Mouse (Mus musculus): Measurements from ENCODE around the gene Spert. TPM values are rescaled to one million over a fixed set of nuclear protein-coding genes. Genes with fewer than 3 reads are reported as not detected.

Gene Spert
- total RNA-seq (2014; rRNA removed) (not detected in 2 replicates), polyA plus RNA-seq (2015; fragmentation: Nextera tagmentation; extraction: Ambion mirVana) (not detected in 2 replicates)

GRCm38 (mm10) chr14:75592978-75593377 lies at the start of gene Spert:
TSS of gene Spert (minus strand) at chr14:75593116.
- no peak for TF ChIP-seq CTCF (IDR thresholded peaks at IDR 0.05; ENCODE audit: low read depth)
- Histone ChIP-seq H3K27ac (no peak within 1 kb of the TSS), H3K4me2 (ENCODE audit: low read depth, low read length) (no peak within 1 kb of the TSS), H3K4me1 (ENCODE audit: insufficient read depth, low read length) (no peaks in the 10 kb centered on the region), H3K4me3 (ENCODE audit: low read length) (no peak within 1 kb of the TSS), H3K27me3 (ENCODE audit: insufficient read depth, low read length) (no peaks in the 10 kb centered on the region), H3K36me3 (ENCODE audit: insufficient read depth, low read length) (no peaks in the 10 kb centered on the region), H3K9me3 (ENCODE audit: low read length) (no peaks in the 10 kb centered on the region), H3K9ac (replicated peaks; ENCODE audit: low read length) (no peak within 1 kb of the TSS)
- DNase-seq (ENCODE audit: low spot score): no peak
- ATAC-seq: no peak
- 55% methylated on average over 3 of the region's 3 CpGs for WGBS

- H3K9ac ChIP-seq (replicated peaks; ENCODE audit: low read length): no peak within 1 kb of the TSS
- no peak within 1 kb of the TSS for H3K27ac ChIP-seq
- no peak within 1 kb of the TSS for H3K4me2 ChIP-seq (ENCODE audit: low read depth, low read length)
- no peaks in the 10 kb centered on the region for H3K9me3 ChIP-seq (ENCODE audit: low read length)
- 65% methylated on average over 8 of the region's 8 CpGs for WGBS
- peak; percentile 6 for DNase-seq (ENCODE audit: low spot score)
- H3K4me1 ChIP-seq (ENCODE audit: insufficient read depth, low read length): 0 out of 2 replicates have a peak, but pooled peaks cover 2% of the 10 kb centered on the region
- TF ChIP-seq CTCF (IDR thresholded peaks at IDR 0.05; ENCODE audit: low read depth): no peak
- no peak for ATAC-seq
- H3K27me3 ChIP-seq (ENCODE audit: insufficient read depth, low read length): no peaks in the 10 kb centered on the region
- no peaks in the 10 kb centered on the region for H3K36me3 ChIP-seq (ENCODE audit: insufficient read depth, low read length)
- no peak within 1 kb of the TSS for H3K4me3 ChIP-seq (ENCODE audit: low read length)
These were observed 49.2 kb upstream of the Spert start, which contains the start of gene Erich6b for GRCm38 (mm10) chr14:75642080-75642479. TSS of gene Erich6b (plus strand) at chr14:75642259.

GRCm38 (mm10) chr14:75641369-75641768 lies 48.5 kb upstream of the Spert start:
- H3K4me3 ChIP-seq (ENCODE audit: low read length): no peak overlapping the region
- H3K4me1 ChIP-seq (ENCODE audit: insufficient read depth, low read length): no peaks in the 10 kb centered on the region
- H3K9ac ChIP-seq (replicated peaks; ENCODE audit: low read length): no peak overlapping the region
- no peak overlapping the region for H3K27ac ChIP-seq
- H3K36me3 ChIP-seq (ENCODE audit: insufficient read depth, low read length): no peaks in the 10 kb centered on the region
- TF ChIP-seq CTCF (IDR thresholded peaks at IDR 0.05; ENCODE audit: low read depth): peak; percentile 56
- no peaks in the 10 kb centered on the region for H3K9me3 ChIP-seq (ENCODE audit: low read length)
- H3K27me3 ChIP-seq (ENCODE audit: insufficient read depth, low read length): no peaks in the 10 kb centered on the region
- no peak for ATAC-seq
- peak; percentile 42 for DNase-seq (ENCODE audit: low spot score)
- 69% methylated on average over 6 of the region's 6 CpGs for WGBS
- no peak overlapping the region for H3K4me2 ChIP-seq (ENCODE audit: low read depth, low read length)

GRCm38 (mm10) chr14:75640846-75641245 lies 47.9 kb upstream of the Spert start:
- ATAC-seq (no peak), DNase-seq (ENCODE audit: low spot score) (peak; percentile 67)
- Histone ChIP-seq H3K9me3 (ENCODE audit: low read length) (no peaks in the 10 kb centered on the region), H3K27ac (no peak overlapping the region), H3K4me2 (ENCODE audit: low read depth, low read length) (no peak overlapping the region), H3K9ac (replicated peaks; ENCODE audit: low read length) (no peak overlapping the region), H3K27me3 (ENCODE audit: insufficient read depth, low read length) (no peaks in the 10 kb centered on the region), H3K36me3 (ENCODE audit: insufficient read depth, low read length) (no peaks in the 10 kb centered on the region), H3K4me1 (ENCODE audit: insufficient read depth, low read length) (peaks cover 5% of the 10 kb centered on the region; the same call in 1 of the 2 replicates), H3K4me3 (ENCODE audit: low read length) (no peak overlapping the region)
- 90% methylated on average over 2 of the region's 2 CpGs for WGBS
- TF ChIP-seq CTCF (IDR thresholded peaks at IDR 0.05; ENCODE audit: low read depth): peak; percentile 49

- Histone ChIP-seq H3K9me3 (ENCODE audit: low read length) (no peaks in the 10 kb centered on the region), H3K36me3 (ENCODE audit: insufficient read depth, low read length) (no peaks in the 10 kb centered on the region), H3K4me1 (ENCODE audit: insufficient read depth, low read length) (peaks cover 9% of the 10 kb centered on the region; the same call in 1 of the 2 replicates), H3K27me3 (ENCODE audit: insufficient read depth, low read length) (no peaks in the 10 kb centered on the region), H3K27ac (no peak overlapping the region), H3K4me3 (ENCODE audit: low read length) (no peak overlapping the region), H3K4me2 (ENCODE audit: low read depth, low read length) (no peak overlapping the region), H3K9ac (replicated peaks; ENCODE audit: low read length) (no peak overlapping the region)
- 47% methylated on average over 4 of the region's 4 CpGs for WGBS
- DNase-seq (ENCODE audit: low spot score) (peak; percentile 63), ATAC-seq (no peak)
- TF ChIP-seq CTCF (IDR thresholded peaks at IDR 0.05; ENCODE audit: low read depth): no peak
These were observed 44.7 kb upstream of the Spert start for GRCm38 (mm10) chr14:75637641-75638040.

GRCm38 (mm10) chr14:75636107-75636506 lies 43.2 kb upstream of the Spert start:
- H3K4me3 ChIP-seq (ENCODE audit: low read length): no peak overlapping the region
- ATAC-seq (no peak), DNase-seq (ENCODE audit: low spot score) (peak; percentile 14)
- no peak overlapping the region for H3K27ac ChIP-seq
- H3K9me3 ChIP-seq (ENCODE audit: low read length): no peaks in the 10 kb centered on the region
- H3K4me2 ChIP-seq (ENCODE audit: low read depth, low read length): no peak overlapping the region
- no peaks in the 10 kb centered on the region for H3K27me3 ChIP-seq (ENCODE audit: insufficient read depth, low read length)
- H3K9ac ChIP-seq (replicated peaks; ENCODE audit: low read length): no peak overlapping the region
- peaks cover 9% of the 10 kb centered on the region; the same call in 1 of the 2 replicates for H3K4me1 ChIP-seq (ENCODE audit: insufficient read depth, low read length)
- no peaks in the 10 kb centered on the region for H3K36me3 ChIP-seq (ENCODE audit: insufficient read depth, low read length)
- TF ChIP-seq CTCF (IDR thresholded peaks at IDR 0.05; ENCODE audit: low read depth): no peak
- 32% methylated on average over 7 of the region's 7 CpGs for WGBS

- no peak for ATAC-seq
- no peaks in the 10 kb centered on the region for H3K36me3 ChIP-seq (ENCODE audit: insufficient read depth, low read length)
- no peak for TF ChIP-seq CTCF (IDR thresholded peaks at IDR 0.05; ENCODE audit: low read depth)
- peaks cover 9% of the 10 kb centered on the region; the same call in 1 of the 2 replicates for H3K4me1 ChIP-seq (ENCODE audit: insufficient read depth, low read length)
- no peak overlapping the region for H3K27ac ChIP-seq
- no peaks in the 10 kb centered on the region for H3K27me3 ChIP-seq (ENCODE audit: insufficient read depth, low read length)
- WGBS: 51% methylated on average over 12 of the region's 12 CpGs
- no peaks in the 10 kb centered on the region for H3K9me3 ChIP-seq (ENCODE audit: low read length)
- no peak overlapping the region for H3K9ac ChIP-seq (replicated peaks; ENCODE audit: low read length)
- H3K4me3 ChIP-seq (ENCODE audit: low read length): no peak overlapping the region
- no peak overlapping the region for H3K4me2 ChIP-seq (ENCODE audit: low read depth, low read length)
- peak; percentile 55 for DNase-seq (ENCODE audit: low spot score)
These were observed 42.4 kb upstream of the Spert start for GRCm38 (mm10) chr14:75635350-75635749.

Measured in hindbrain, postnatal 0 days (tissue).